Mouse (Mus musculus) spleen, postnatal 4 days (tissue): ENCODE results near the gene Zfp57.
"Not testable (repeated sequence)": the region's sequence is repeated elsewhere in the genome, so short reads cannot be mapped to it uniquely, and the experiment has no call there.

Experiments
- DNase-seq, 2 experiments: peaks; one replicate each; pipeline ENCODE4 v3.0.0; 2022; ENCODE audit warnings: low spot score in 2 of 2

Gene Zfp57

DNA sequence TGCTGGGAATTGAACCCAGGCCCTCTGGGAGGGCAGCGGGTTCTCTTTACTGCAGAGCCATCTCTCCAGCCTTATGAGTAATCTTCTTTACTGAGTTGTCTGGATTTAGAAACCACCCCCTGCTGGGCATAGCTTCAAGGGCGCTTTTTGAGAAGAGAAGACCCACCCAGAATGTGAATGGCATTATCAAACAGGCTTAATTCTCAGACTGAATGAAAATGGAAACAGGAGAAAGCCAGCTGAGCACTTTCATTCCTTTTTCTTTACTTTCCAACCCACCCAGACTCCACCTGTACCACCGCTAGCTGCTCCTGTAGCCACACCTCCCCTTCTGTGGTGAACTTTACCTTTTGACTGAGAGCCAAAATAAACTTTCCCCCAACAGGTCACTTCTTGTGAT, 5.5 kb upstream of the Zfp57 start:
- DNase-seq = no peak

DNA sequence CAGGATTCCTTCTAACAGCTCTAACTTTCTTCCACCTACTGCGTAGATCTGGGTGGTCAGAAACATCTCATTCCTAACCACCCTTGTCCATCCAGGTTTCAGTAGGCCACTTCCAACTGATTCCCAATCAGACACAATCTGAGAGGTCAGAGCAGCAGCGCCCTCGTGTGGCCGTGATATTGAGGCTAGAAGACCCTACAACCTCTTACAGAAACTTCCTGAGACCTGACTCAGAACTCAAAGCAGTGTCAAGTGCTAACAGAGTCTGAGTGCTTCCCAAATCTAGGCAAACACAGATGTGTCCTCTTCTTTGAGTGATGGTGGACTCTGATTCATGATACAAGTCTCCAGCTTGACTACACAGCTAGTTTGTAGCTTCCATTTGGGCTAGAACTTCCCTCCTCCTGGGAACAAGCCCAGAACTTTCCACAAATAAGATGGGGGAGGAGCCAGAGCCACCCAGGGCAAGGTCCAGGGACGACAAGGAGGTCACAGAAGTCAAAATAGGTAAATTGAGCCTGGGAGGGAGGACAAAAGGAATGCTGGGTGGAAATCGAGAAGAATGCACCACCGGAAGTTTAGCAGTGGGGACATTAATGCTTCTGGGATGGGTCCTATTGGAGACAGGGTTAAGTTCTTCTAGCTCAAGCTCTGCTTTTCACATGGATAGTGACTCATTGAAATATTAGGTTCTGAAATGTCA, 3.8 kb upstream of the Zfp57 start:
- peak; percentile 36 to 74 for DNase-seq

DNA sequence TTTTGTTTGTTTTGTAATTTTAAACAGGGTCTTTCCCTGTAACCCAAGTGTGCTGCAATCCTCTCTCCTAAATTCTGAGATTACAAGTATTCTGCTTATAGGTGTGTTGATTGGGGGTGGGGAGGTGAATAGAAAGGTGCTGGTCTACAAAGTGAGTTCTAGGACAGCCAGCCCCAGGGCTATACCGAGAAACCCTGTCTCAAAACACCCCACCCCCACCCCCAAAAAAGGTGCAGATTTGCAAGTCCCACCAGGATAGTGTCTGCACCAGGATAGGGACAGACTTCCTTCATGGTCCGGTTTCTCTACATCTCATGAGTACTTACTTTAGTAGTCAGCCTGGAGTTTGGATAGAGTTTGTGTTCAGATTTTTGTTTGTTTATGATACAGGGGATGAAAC, 2.5 kb upstream of the Zfp57 start:
- DNase-seq = no peak

DNA sequence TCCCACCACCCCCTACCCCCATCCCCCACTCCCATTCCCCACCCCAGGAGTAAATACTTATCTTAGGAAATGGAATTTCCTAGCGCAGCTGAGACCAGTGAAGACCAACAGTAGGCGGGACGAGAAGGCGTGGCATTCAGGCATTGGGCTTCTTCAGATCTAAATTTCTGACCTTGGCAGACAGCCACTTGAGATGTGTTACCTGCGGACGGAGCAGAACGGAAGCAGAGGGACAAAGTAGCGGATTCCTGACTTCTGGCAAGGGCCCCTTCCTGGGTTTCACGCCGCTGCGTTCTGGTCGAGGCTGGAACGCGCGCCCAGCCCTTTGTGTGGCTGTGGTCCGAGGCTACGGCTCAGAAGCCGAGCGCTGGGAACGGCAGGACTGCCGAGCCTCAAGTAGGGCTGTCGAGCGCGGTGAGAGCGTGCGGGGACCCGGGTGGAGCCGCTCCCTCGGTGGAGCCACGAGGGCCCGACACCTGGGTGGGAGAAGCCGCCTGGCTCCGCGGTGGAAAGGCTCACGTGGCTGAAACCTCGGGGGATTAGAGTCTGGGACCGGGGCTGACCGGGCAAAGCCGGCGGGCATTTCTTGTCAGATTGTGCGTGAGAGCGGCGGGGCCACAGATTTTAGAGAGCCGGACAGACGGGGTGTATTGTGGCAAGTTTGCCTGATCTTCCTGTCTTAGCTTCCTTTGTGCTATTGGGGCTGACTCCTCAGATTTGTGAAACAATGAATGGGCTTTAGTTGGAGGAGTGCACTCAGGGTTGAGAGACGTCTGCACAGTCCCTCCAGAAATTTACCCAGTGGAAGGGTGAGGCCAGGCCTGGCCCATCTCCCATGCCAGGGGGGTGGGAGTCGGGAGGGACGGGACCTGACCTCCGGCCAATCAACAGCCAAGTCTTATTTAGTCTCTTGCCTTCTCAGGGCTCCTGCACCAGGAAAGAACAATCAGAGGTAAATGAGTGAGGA, 1.7 kb downstream of the Zfp57 start:
- no peak for DNase-seq

DNA sequence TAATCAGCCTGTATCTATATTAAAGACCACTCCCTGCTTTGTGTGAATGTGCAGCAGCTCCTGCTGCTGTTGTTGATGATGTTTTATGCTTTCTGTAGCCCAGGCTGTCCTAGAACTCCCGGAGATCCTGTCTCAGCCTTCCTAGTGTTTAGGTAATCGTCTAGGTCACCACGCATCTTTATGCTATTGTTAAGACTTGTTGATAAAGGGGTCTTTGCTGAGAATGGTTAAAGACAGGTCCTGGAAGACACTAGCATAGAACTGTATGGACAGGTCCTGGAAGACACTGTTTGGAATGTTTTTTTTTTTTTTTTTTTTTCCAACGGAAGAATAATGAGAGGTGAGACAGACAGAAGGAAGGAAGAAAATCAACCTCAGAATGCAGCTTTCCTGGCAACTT, 2.4 kb downstream of the Zfp57 start:
- no peak for DNase-seq

DNA sequence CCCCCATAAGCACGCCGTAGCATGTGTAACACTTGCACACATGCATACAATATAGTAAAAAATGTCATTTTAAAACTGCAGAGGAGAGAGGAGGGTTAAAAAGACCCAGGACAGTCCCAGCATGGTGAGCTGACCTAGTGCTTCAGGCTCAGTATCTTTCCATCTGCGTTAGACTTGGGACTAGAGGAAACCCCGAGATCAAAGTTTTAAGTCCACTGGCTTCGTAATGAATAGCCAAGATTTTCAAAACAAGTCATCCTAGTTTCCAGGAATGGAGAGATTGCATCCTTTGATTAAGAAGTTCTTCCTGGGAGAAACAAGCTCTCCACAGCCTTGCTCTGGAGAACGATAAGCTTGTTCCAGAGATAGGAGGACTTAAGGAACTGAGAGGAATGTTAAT, 7.2 kb downstream of the Zfp57 start:
- DNase-seq = no peak

DNA sequence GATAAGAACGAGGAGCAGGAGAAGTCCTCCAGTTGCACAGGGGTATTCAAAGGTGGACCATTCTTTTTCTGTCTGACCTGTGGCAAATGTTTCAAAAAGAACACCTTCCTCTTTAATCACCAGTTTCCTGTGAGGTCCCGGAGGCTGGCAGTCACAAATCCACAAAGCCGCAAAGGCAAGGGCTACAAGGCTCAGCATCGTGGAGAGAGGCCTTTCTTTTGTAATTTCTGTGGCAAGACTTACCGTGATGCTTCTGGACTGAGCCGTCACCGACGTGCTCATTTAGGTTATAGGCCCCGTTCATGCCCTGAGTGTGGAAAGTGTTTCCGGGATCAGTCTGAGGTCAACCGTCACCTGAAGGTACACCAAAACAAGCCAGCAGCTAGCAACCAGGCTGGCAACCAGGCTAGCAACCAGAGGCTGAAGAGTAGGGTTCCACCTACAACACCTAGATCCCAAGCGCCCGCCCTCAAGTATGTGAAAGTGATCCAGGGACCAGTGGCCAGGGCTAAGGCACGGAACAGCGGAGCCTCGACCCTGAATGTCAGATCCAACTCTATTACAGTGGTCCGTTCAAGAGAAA, 8.6 kb downstream of the Zfp57 start:
- no peak for DNase-seq

DNA sequence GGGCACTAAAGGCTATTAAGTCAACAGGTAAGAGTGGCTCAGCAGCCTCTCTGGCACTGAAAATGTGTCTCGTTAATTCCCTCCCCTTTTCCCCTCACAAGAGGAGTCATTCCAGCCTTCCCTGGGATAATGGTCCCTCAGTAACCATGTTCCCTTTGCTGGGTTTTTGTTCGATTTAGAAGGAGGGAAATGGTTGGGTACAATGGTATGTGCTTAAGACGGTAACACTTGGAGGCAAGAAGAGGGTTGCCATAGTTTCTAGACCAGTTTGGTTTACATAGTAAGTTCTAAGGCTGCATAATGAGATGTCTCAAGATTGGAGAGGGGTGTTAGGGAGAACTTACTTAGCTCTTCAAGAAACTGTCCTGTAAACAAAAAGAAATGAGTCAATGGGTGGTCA, 10.8 kb downstream of the Zfp57 start:
- DNase-seq = no peak

DNA sequence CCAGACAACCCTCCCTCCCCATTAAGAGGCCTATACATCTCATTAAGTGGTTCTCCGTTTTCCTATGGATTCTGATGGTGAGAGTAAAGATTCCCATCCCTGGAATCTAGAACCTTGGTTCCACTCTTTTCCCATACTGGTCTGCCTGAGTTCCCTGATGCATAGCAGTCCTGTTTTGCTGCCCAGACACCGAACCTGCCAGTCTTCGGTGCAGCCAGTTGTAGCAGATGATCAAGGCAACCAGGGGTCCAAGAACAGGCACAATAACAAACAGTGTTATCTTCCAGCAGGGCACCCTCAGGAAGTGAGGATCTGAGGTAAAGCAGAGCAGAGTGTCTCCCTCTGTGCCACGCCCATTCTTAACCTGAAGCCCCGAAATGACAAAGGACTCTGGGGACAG, 11.2 kb downstream of the Zfp57 start:
- no peak for DNase-seq

DNA sequence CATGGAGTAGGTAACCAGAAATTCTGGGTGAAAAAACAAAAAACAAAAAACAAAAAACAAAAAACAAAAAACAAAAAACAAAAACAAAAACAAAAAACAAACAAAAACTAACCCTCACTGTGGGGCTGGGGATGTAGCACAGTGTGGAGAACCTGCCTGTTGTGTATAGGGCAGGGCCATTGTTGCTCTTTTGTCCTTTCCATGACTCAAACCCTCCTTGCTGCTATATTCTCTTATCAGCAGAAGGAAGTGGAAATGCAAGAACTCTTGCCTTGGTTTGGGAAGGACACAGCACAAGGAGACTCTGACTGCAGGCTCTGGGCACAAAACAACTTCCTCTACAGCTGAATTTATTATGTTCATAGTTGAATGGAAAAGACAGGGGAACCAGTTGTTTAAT, 15.4 kb downstream of the Zfp57 start:
- DNase-seq = no peak

DNA sequence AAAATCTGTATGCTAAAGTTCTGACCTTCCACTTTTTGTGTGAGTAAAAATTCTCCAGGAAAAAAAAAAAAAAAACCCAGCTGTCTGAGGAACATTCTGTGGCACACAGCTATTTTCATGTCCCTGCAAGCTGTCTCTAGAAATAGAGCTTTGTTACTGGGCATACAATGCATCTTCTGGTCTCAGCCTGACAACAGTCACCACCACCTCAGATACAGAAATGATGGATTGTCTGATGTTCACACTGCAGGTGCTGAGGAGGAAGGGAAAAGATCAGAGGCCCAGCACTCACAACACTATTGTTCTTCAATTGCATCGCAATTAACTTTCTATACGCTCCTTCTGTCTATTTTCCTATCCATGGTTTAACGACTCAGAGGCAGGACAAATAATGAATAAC, 17.4 kb downstream of the Zfp57 start:
- no peak for DNase-seq

DNA sequence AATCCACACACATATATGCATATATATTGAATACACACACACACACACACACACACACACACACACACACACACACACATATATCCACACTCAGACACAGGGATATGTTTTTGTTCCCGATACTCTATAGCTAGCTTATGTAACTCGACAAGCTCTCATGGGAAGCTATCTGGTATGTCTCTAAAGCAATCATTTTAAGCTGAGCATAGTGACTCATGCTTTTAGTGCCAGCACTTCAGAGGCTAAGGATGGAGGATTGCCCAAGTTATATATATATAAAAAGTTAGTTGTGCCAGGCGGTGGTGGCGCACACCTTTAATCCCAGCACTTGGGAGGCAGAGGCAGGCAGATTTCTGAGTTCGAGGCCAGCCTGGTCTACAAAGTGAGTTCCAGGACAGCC, 18.3 kb downstream of the Zfp57 start:
- DNase-seq = not testable (repeated sequence)

DNA sequence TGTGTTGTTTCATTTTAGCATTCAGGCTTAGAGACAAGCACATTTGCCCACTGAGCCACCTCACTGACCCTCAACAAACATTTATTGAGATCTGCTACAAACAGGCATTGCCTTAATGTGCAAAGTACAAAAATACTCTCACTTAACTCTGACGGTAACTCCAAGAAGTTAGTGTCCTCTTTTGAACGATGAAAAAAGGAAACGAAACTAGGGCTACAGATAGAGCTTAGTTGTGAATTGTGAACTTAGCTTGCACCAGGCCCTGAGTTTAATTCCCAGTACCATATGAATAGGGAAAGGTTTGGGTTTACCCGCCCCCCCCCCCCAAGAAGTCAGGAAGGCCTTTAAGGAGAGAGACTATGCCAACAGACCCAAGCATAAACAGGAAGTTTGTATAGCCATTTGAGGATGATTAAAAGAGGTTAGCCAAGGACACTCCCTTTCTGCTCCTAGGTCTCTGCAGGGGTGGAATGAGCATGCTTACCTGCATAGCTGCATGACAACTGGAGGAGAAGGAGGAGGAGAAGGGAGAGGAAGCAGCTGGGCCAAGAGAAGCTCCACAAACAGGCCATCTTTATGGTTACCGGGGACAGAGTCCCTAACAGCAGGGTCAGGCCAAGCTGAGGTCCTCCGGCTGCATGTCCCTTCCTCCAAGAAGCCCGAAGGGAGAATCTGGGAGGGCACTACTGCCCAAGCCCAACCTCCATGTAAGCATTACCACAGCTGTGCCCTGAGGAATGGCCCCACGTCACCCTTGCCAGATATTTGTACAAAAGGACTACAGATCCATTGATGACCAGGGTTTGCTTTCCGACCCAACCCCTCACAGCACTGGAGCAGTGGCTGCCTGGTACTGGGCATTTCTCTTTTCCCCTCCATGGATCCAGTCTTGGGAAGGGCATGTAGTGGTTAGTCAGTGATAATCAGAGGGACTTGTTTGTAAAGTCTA, 21.9 kb downstream of the Zfp57 start, which contains the start of gene Mog:
Gene Mog, minus strand, starts transcription at position 771 of the 949 bp plus-strand sequence.
- DNase-seq = no peak

DNA sequence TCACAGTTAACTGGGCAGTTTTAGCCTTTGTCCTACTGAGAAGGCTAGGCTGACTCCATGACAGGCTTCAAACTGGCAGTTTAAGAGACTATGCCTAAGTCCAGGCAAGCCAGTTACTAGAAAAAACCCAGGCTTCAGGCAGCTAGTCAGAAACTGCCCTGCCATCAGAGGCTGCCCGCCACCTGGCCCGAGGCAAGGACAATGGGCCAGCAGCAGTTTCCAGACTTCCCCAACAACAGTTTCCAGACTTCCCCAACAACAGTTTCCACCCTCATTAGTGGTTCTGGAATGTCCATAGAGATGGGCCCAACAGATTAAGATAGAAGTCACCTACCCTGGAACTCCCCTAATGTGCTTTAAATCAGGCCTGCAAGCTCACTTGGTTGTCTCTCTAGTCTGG, 25.5 kb downstream of the Zfp57 start:
- DNase-seq = no peak

DNA sequence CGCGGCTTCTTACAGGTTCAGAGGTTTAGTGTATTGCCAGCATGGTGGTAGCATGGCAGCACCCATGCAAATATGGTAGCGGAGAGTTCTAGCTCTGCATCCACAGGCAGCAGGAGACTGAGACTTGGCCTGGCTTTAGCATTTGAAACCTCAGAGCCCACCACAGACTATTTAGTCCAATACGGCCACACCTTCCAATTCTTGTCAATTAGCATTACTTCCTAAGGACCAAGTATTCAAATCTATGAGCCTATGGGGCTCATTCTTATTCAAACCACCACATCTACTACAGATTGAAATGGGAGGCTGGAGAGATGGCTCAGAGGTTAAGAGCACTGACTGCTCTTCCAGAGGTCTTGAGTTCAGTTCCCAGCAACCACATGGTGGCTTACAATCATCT, 26.5 kb downstream of the Zfp57 start:
- DNase-seq = no peak

DNA sequence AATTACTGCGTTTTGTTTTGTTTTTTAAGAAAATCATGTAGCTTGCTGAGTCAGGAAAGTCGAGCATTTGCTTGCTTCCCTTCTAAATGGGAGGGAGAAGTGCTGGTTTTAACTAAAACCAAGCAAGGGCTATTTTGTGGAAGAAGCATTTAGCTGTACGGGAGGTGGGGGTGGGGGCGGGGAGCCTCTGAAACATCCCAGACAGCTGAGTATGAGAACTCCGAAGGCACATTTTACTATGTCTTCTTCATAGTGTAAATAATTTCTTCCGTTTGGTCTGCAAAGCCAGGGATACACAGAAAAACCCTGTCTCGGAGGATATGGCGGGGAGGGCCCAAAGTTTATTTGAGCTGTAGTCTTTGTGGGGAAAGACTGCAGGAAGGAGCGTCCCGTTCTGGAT, 27.2 kb downstream of the Zfp57 start:
- DNase-seq = no peak

DNA sequence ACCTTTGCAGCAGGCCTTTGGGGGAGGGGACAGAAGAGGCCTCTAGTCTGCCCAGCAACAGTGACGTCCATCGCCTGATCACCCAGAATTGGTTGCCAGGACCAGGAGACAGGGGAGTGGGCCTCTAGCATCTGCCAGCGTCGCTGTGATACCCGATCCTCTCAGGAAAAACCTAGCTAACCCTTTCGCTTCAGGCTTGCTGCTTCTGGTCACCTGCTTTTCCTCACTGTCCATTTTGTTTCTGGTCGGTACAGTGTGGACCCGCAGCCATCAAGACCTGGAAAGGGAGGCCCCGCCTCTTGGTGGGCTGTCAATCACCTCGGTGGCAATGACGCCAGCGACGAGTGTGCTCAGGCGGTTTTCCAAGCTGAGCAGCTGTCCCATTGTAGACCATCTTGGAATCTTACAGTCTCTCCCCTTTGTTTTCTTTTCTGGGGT, 27.7 kb downstream of the Zfp57 start:
- DNase-seq = peak; percentile 35 to 73

DNA sequence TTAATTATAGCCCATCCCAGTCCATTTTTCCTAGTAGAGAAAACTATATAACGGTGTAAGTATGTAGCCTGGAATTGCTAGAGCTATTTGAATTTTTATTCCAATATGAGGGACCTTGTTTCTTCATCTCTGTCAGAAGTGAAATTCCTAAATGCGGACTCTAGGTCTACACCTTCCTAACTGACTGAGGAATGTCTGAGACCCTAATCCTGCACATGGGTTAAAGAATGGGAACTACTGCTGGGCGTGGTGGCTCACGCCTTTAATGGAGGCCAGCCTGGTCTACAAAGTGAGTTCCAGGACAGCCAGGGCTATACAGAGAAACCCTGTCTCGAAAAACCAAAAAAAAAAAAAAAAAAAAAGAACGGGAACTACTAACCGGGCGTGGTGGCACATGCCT, 28.2 kb downstream of the Zfp57 start:
- no peak for DNase-seq

DNA sequence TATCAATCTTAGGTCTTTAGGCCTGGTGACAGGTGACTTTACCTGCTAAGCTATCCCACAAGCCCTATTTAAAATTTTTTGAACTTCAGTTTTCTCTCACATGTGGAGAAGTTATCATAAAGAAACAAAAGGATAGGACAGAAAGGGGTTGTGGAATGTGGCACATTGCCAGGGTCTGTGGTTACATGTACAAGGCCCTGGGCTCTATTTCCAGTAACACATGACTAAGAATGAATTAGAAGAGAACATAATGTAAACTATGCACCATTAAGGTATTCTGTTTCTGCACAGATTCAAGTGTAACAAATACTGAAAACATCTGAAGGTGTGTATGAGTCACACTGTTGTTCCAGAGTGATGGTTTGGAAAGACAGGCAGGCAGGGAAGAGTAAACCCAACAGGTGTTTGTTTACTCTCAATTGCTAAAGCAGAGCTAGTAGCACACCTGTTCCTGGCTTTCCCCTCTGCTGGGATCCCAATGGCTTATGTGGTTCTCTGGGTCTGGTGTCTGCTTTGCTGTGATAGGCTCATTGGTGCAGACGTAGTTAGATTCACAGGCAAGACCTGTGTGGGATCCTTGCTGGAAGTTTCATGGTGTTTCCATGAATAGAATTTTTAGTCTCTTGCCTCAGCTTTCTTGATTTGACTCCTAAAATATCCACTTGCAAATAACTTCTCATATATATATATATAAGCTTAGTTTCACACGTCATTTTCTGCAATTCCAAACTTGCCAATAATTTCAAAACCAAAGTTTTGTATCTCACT, 38.3 kb downstream of the Zfp57 start:
- DNase-seq = no peak

DNA sequence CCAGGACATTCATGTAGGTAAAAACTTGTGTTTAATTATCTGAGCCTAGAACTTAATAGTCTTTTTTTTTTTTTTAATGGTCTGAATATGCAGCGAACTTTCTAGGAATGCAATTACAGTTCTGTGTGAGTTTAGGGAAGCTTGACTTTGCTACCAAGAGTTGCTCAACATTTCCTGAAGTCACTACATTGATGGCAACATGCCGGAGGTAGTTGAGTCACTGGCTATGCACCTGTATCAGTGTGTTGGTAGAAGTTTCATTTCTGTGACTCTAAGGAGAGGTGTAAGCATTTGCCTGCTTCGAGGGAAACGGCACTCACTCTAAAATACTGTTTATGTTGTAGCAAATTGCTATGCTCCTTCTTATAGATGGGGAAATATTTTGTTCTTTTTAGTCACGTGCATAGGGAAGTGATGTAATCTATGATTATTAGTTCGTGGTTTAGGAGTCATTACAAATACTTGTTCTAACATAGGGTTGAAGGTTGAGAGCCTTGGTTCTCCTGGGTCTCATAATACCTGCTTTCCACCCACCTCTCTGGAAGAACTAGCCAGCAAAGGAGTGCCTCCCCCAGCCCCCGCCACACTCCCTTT, 43.8 kb downstream of the Zfp57 start:
- no peak for DNase-seq
